In the genomic region with DNA sequence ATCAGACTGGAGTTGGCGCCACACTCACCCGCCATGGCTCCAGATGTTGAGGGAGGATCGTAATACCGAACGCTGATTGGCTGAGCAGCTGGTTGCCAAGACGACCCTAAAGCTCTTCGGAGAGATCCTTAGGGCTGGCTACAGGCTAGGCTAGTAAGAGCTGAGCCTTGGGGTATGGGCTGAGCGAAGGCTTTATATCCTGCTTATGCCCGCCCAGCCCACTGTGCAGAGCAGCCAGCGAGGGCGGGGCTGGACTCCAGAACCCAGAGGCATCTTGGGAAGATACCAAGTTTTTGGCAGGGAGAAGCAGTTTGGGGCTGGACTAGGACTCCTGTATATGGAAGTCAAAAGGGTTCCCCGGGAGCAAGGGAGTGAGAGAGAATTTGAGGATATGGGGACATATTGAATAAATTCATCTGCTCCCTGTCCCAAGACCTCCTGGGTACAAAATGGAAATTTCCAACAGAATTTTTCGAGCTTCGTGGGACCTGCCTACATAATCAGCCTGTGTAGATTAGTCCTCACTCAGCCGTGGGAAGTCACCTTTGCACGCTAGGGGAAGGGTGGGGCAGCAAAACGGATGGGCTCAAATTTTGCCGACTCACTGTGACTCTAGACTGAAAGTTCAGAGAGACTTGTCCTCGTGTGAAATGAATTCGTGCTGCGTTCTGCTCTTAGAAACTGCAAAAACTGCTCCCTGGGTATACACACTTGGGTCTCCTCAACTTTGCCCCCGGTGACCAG, we compare ENCODE assay signal across 8 mouse cellular contexts. TPM values are rescaled to one million over a fixed set of nuclear protein-coding genes. Genes with fewer than 3 reads are reported as not detected.
A peak's percentile ranks its signal among the peaks of the same experiment; 100 is the strongest.
DNase-seq lines count a peak whose midpoint lies in the region; ATAC-seq lines count a peak whose summit lies in the region.

A gene (minus strand): TSS at position 169 of the 744 bp plus-strand sequence.

- no peaks in the 10 kb centered on the region for H3K27me3 ChIP-seq in hindbrain, embryonic 14.5 days (ENCODE audit: control insufficient read depth, insufficient read depth, low read length)

- peak within 1 kb of the TSS; percentile 0; the same call in 1 of the 2 replicates for H3K9ac ChIP-seq in hindbrain, embryonic 14.5 days

- 0 out of 2 replicates have a peak, but pooled peaks cover 5% of the 10 kb centered on the region for H3K4me1 ChIP-seq in hindbrain, embryonic 14.5 days (replicated peaks; ENCODE audit: control insufficient read depth, insufficient read depth, low read length)

- ATAC-seq in hindbrain, embryonic 14.5 days (ENCODE audit: low FRiP score): peak; percentile 95

- 15% methylated on average over 22 of the region's 22 CpGs for WGBS in hindbrain, embryonic 14.5 days

- no peak within 1 kb of the TSS for H3K27ac ChIP-seq in hindbrain, embryonic 14.5 days

- H3K36me3 ChIP-seq in hindbrain, embryonic 14.5 days (replicated peaks; ENCODE audit: control insufficient read depth, insufficient read depth): no peaks in the 10 kb centered on the region; the same call in 1 of the 2 replicates

- peak within 1 kb of the TSS; percentile 20 for H3K4me3 ChIP-seq in hindbrain, embryonic 14.5 days (replicated peaks; ENCODE audit: low read length)

- peak within 1 kb of the TSS; percentile 50 for H3K4me2 ChIP-seq in hindbrain, embryonic 14.5 days (replicated peaks)

- no peaks in the 10 kb centered on the region for H3K9me3 ChIP-seq in hindbrain, embryonic 14.5 days (ENCODE audit: control insufficient read depth, low read length)

- peak; percentile 98 for DNase-seq in WW6 (ENCODE audit: low read depth, low spot score)
- peak; percentile 48 to 52 for DNase-seq in cerebellum, postnatal 36 days
- DNase-seq in frontal cortex, postnatal 36 days (ENCODE audit: low spot score in 2 of 2): peak; percentile 35 to 67
- peak; percentile 78 for DNase-seq in hindbrain, embryonic 14.5 days (ENCODE audit: low spot score)
- DNase-seq in layer of hippocampus, postnatal 25 days (ENCODE audit: extremely low spot score in 1 of 2, low spot score in 1 of 2): peak; percentile 27 to 37
- DNase-seq in lung, postnatal 14 days: peak; percentile 73
- DNase-seq in ovary, postnatal 36 days (ENCODE audit: low spot score): peak; percentile 75
- DNase-seq in thymus, postnatal 25 days: peak; percentile 49

RNA-seq across cellular contexts. Expression of the gene that starts here (rescaled TPM):
- 8.5 and 9.4 TPM in 2 replicates for polyA plus RNA-seq in hindbrain, embryonic 14.5 days (2014; fragmentation: Nextera tagmentation; extraction: Ambion mirVana)
- 1 to 10 TPM; 5.3 to 5.7 TPM for total RNA-seq in layer of hippocampus, postnatal 25 days (2021)

Comparison
In these comparisons a context has a peak if more than half of its experiments do, and no peak if none do; other contexts are left out.
1. DNase-seq: peak in every context shown above with its lines; median percentile 98 in WW6; 78 in hindbrain, embryonic 14.5 days; 75 in ovary, postnatal 36 days; 73 in lung, postnatal 14 days; 51 in frontal cortex, postnatal 36 days; 50 in cerebellum, postnatal 36 days; 49 in thymus, postnatal 25 days; 32 in layer of hippocampus, postnatal 25 days.